Mouse (Mus musculus): ENCODE results near the gene Rps11.

GRCm38 (mm10) chr7:45160316-45160800 is 36.1 kb upstream of the Rps11 start:
- TF ChIP-seq CTCF (IDR thresholded peaks at IDR 0.05) (no peak), EP300 (IDR thresholded peaks at IDR 0.05; ENCODE audit: insufficient read depth, low read depth, low read length) (no peak)
